Mouse (Mus musculus) kidney, adult 9 months (tissue): ENCODE results near the gene Slf2.
A peak's percentile ranks its signal among the peaks of the same experiment; 100 is the strongest.

Experiments
- DNase-seq: peaks from one replicate; pipeline ENCODE4 v3.0.0; 2022

Slf2 gene

DNA sequence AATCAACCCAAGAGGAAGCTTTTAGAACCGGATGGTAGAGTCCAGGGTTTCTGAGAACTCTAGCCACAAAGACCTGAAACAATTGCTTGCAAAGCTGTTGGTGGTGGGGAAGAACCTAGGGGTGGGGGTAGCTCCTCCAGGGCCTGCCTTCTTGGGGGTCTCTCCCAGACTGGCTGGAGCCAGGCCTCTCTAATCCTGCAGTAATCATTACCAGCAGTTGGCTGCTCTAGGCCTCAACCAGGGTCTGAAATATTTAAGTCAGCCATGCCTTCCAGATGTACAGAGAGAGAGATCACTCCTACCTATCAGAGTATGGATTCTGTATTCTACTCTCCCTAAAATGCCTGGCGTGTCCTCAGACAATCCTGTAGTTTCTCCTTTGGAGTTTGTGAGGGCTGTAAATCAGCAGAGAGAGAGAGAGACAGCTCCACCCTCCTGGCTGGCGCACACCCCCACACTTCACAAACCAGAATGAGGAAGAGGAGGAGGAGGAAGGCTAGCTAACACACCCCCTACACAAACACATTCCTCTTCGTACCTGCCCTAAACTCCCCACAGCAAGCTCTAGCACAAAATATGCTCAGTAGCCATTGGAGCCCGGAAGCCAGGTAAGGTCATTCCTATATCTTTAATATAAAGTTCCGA, 82.8 kb downstream of the Slf2 start:
- DNase-seq = no peak

DNA sequence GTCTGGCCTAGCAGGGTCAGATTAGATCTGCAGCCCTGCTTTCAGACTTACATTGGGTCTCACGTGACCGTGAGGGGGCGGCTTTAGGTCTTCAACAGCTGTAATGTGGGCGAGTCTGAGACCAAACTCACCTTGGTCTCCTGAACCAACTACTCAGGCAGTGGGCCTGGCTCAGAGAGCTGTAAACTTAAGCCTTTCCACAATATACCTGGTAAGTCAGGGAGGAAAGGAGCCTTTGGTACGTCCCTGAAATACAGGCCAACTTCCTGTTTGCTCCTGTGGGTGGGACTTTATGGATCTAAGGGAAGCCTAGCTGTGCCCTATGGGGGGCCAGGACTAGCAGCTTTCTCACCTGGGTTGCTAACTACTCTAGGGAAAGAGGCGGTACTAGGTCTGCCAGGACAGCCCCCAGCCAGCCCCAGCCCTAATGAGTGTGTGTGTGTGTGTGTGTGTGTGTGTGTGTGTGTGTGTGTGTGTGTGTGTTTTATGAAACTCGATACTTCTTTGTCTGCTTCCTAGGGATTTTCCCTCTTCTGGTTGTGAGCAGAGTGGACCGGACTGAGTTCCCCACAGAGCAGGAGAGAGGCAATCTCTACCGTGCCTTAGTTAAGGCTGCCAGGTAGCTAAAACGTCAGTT, 83.5 kb downstream of the Slf2 start, which contains the start of gene Lzts2:
TSS of gene Lzts2 (plus strand) at position 80 of the 637 bp plus-strand sequence.
- peak; percentile 63 for DNase-seq

DNA sequence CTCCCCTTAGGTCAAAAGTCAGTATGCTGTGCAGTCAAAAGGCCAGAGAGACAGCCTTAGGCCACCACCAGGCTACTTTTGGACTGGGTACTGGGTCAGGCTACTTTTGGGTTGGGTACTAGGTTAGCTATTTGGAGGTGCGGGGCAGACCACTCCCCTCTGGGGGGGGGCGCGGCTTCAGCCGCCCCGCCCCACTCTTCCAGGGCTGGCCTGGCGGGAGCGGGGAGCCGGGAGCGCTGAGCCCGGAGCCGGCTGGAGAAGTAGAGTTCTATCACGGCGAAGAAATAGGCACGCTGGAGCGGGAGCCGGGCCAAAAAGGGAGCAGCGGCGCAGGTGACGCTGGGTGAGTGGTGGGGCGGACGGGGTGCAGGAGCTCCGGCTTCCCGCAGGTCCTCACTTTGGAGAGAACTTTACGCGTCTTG, 84.0 kb downstream of the Slf2 start:
- DNase-seq = peak; percentile 93

DNA sequence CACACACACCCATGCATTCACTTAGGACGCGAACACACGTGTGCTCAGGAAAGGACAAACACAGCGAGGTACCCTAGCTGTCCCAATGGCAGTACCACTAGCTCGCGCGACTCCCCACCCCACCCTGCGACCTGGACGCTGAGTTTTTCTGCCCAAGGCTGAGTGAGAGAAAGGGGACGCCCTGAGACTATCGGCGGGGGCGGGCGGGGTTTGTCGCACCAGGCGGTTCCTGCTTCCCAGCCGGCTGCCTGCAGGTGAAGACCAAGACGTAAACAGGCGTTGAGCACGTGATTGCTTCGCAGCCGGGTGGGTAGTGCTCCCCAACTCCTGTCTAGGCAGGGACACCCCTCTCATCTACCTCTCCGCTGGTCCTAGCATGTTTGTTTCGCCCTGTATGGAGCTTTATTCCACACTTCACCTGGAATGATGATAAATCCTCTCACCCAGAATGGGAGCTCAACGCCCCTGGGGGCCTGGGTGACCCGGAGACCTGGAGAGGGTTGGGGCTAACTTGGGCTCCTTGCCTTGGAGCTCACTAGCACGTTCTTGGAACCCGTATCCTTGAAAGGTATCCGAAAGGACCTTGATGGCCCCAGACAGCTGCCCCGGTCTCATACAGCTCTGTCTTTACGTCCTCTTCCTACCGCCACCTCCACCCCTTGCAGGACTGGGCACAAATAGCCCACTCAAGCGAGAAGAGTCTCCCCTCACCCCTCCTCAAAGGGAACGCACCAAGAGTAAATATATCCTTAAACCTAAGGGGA, 84.7 kb downstream of the Slf2 start:
- DNase-seq = peak; percentile 68

DNA sequence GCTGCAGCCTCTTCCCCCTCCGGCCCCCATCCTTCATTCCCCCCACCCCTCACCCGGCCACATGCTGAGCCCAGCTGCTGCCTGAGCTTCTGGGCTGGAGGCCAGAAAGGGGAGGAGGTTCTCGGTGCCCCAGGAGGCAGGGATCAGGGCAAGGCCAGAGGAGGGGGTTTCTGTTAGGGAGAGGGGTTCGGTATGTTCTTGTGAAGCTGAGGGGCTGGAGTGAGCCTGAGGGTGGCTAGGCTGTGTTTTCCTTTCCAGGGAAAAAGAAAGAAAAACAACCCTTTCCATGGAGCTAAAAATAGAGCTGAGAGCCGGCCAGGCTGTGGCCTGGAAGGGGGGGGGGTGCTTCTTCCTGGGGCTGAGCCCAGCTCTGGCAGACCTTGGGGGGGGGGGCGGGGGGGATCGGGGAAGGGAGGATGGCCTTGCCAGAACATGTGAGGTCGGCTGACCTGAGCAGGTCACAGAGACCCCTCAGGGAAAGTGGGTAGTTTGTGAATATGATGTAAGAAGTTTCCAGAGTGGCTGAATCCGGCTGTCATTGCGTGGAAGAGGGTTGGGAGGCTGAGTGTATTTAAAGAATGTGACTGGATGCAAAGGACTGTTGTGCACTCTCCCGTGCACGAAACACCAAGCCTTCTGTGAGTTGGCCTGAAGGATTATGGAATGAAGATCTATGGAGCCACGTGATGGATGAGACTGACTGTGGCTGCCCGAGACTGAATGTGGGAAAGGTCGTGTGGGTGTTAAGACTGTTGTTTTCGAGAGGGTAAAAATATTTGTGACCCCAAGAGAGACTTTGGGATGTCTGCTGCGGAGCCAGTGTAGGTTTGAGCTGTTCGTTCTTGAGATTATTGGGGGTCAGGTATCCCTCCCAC, 85.6 kb downstream of the Slf2 start:
- DNase-seq = peak; percentile 91

DNA sequence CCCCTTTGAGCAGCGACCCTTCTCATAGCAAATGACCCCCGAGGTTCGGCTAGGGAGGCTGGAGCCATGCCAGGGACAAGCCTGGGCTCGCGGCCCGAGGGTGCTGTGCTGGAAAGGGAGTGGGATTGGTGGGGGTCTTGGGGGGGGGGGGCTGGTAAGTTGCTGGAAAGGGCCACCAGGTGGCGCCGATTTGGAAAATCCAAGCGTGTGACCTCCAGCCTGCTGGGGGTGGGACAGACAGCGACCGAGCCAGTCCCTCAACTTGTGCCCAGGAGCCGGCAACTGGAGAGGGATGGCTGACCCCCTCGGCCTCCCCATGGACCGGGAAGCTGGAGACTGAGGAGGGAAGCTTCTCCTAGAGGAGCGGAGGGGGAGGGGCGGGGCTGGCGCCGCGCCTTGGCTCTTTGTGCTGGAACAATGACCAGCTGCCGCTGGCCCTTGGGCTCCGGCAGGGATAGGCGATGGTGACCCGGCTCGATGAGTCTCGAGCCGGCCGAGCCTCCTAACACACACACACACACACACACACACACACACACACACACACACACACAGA, 86.3 kb downstream of the Slf2 start:
- DNase-seq = peak; percentile 86

DNA sequence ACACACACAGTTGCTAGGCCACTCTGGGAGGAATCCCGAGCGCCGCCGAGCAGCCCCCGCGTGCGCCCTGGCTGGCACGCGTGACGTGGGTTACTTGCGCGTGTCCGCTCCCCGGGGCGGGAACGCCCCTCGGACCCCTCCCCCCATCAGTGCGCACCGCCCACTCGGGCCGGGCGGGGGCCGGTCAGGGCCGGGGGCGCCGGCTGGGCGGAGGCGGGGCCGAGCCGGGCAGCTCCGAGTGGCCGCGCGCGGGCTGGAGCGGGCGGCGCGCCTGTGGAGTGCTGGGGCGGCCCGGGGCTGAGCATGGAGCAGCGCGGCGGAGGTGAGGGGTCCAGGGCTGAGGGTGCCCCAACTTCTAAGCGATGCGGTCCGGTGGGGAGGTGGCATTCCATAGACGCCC, 87.0 kb downstream of the Slf2 start:
- peak; percentile 89 for DNase-seq

DNA sequence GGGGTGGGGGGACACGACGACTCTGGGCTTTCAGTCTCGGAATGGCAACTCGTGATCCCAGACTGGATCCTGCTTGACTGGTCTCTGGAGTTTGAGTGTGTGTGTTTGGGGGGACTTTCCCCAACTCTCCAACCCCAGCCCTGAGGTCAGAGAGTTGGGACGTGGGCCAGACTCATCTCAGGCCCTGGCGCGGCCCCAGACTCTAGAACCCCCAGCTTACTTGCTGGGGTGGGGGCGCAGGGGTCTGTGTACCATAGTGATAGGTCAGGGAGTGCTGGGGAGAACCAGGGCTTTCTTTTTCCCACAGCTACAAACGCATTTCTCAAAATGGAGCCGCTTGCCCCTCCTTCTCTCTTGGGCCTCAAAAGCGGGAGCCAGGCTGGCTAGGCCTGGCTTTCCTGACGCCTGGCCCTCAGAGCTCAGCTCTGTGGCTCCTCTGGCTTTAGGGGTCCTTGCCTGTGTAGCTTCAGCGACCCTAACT, 87.4 kb downstream of the Slf2 start:
- peak; percentile 53 for DNase-seq

DNA sequence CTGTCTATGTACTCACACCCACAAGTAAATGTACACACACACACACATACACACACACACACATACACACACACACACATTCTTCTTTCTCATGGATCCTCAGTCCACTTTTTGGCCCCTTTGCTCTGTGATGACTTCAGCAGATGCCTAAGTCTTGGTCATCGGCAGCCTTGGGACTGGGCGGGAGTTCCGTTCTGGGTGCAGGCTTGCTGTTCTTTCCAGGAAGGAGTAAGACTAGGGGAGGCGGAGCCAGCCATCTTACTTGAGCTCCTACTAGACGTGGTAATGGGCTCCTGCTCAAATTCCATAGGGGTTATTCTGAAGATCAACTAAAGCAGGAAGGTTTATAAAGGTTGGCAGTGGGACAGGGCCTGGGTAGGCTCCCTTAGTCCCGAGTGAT, 89.4 kb downstream of the Slf2 start:
- peak; percentile 58 for DNase-seq

DNA sequence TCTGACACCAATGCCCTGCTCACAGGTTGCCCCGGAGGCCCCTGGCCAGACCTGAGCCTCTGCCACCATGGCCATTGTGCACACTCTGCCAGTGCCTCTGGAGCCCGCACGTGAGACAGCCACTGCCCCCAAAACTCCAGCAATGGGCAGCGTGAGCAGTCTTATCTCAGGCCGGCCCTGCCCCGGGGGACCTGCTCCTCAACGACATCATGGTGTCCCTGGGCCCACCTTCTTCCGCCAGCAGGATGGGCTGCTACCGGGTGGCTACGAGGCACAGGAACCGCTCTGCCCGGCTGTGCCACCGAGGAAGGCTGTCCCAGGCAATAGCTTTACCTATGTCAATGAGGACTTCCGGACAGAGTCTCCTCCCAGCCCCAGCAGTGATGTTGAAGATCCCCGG, 90.4 kb downstream of the Slf2 start:
- no peak for DNase-seq

DNA sequence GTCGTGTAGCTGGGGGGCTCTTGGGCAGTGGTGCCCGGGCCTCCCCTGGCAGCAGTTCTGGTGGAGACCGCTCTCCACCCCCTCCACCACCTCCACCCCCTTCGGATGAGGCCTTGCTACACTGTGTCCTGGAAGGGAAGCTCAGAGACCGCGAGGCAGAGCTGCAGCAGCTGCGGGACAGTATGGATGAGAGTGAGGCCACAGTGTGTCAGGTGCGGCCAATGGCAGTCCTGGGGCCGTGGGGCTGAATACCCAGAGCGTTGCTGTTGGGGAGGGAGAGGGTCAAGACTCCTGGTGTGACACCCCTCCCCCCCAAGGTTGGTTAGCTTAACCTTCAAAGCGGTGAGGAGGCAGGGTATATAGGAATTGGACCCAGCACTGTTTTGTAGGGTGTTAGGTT, 93.0 kb downstream of the Slf2 start:
- DNase-seq = no peak

DNA sequence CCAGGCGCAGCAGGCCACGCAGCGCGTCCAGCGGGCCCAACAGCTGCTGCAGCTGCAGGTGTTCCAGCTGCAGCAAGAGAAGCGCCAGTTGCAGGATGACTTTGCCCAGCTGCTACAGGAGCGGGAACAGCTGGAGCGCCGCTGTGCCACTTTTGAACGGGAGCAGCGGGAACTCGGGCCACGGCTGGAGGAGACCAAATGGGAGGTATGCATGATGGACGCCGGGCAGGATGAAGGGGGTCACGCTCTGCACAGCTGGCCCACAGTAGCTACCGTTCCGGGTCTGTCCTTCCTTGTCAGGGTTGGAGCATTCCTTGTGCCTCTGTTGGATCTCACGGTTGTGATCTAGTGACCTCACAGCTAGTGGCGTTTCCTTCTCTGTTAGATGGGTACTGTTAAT, 93.8 kb downstream of the Slf2 start:
- no peak for DNase-seq

DNA sequence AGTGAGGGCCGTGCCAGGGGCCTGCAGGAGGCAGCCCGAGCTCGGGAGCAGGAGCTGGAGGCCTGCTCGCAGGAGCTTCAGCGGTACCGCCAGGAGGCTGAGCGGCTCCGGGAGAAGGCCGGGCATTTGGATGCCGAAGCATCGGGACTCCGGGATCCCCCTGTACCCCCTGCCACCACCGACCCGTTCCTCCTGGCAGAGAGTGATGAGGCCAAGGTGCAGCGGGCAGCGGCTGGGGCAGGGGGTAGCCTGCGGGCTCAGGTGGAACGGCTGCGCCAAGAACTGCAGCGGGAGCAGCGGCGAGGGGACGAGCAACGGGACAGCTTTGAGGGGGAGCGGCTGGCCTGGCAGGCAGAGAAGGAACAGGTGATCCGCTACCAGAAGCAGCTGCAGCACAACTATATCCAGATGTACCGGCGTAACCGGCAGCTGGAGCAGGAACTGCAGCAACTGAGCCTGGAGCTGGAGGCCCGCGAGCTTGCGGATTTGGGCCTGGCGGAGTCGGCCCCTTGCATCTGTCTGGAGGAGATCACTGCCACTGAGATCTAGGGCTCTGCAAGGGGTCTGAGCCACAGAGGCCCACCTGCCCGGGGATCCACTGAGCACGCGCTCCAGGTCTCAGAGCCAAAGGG, 95.1 kb downstream of the Slf2 start:
- DNase-seq = no peak

DNA sequence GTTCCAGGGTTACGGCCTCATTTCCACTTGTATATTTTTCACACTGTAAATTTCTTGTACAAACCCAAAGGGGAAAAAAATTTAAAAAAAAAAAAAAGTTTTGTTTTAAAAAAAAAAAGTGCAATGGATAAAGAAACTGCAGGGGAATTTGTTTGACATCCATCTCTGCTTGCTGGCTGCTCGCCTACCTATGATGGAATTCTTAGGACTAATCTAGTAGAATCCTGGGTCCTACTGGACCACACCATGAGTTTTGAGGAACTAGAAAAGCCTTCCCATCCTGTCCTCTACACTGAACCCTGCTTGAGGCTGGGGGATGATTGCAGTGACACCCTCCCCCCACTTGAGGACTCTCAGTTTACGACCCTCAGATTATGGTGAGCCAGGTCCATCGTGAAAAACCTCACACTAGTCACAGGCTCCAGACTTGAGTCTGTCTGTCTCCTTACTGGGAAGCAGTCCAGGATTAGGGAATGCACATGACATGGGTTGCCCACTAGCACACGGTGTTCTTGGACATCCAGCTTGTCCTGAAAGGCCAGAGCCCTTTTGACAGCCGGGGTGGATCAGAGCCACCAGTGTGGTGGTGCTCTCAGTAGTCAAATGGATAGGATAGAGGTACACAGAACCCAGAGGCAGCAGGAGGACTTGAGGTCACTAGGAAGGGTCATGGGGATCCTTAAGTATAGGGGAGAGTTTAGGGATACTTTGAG, 96.2 kb downstream of the Slf2 start:
- DNase-seq = no peak

DNA sequence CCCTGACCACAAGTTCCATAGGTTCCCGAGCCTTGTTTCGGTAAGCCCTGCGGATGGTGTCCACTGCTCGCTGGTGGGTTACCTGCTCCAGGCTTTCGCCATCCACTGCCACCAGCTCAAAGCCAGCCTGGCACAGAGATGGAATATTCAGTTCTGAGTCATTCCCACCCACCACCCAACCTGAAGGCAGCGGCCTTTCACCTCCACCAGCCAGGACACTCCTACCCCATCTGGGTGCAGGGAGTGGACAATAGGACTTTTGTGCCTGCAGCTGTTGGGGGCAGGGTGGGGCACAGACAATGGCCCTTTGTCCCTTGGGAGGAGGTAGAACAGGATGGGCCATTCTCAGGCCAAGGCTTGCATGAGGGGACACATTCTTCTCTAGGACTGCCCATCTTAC, 96.9 kb downstream of the Slf2 start:
- no peak for DNase-seq

DNA sequence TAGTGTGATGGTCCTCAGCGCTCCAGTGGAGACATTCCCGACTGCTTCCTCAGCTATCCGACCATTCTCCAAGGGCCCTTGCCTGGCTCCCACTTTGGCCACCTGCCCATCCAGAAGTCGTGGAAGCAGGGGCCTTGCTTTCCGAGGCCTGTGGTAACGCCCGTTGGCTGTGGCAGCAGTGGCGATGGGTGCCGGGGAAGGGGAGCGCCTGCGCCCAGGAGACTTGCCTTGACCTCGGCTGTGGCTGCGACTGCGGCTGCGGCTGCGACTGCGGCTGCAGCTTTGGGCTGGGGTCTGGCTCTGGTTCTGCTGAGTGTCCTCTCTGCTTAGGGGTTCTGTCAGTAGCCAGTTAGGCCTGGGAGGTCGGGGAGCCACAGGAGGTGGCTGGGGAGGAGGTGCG, 97.8 kb downstream of the Slf2 start:
- no peak for DNase-seq

DNA sequence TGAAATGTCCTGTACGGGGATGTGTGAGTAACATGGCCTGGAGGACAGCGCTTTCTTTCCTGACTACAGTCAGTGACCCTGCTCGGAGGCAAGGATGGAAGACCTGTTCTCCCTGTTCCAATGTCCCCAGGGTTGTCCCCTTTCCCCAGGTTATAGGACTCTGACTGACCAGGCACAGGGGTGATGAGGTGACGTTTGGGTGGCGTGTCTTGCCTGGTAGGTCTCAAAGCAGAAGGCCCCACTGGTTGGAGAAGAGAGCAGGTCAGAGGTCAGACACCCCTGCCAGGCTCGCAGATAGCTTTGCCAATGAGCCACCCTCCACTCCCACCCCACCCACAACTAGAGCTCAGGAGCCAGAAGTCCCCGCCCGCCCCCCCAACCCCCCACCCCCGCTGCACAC, 98.6 kb downstream of the Slf2 start:
- no peak for DNase-seq

DNA sequence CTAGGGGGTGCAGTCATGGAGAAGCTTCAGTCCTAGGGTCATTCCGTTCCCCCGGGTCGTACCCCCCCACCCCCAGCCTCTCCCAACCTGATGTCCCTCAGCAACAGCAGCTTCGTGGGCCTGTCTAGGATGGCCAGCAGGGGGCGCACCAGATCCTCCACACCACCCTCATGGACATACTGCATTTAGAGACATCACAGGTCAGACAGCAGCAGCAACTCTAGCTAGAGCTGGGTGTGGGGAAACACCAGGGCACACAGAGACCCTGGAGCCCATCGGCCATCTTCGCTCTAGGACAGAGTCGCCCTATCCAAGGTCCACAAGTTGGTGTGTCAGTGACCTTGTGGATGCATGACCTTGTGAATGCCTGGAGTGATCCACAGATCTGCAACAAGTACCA, 99.2 kb downstream of the Slf2 start:
- peak; percentile 65 for DNase-seq

DNA sequence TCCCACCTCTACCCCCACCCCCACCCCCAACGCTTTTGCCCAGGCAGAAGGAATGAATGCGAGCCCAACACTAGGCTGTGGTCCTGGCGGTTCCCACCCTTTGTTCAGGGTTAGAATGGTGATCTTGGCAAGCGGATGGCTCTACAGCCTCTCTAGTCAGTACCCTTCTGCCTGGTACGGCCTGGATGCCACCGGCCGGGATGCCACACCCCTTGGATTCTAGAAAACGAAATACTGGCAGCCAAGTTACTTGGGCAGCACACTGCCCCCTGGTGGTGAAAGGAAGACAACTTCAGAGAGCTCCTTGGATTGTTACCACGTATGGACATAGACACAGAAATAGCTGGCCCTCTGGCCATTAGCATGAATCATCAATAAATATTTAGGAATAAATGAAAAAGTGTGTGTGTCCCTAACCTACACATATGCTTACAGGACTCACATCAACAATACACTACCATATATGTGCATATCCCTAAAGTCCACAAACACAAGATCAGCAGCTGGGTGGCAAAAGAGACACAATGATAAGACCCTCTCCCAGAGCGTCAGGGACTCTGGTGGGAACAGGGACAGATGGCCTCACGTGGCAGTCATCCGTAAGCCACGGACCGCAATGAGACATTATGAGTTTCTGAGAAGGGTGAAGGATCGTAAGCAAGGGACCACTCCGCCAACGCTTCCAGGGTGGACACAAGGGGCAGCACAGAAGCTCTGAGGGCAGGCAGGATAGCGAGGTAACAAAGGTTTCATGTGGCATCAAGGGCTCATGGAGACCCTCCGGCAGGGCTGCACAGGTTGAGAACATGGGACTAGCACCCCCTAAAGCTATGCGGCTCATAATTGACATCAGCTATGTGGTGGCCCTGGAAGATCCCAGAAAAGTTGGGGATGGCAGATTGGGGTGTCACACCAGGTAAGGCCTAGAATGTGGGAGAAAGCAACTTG, 100.1 kb downstream of the Slf2 start:
- DNase-seq = peak; percentile 92

DNA sequence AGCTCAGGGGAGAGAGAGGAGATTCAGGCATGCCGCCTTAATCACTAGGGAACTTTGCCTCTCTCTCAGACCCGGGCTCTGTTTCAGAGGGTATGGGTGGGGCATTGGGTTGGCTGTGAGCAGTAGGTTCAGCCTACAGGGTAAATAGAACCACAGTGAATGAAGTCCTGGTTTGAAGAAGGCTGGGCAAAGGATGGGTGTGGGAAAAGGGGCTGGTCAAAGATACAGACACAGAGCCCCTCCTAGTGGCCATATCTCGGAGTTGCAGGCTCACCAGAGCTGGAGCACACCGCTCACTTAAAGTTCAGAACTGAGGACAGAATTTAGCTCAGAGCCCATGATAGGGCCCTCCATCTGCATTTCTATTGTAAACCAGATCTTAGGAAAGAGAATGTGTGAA, 100.8 kb downstream of the Slf2 start:
- peak; percentile 86 for DNase-seq
